Mouse (Mus musculus) layer of hippocampus, postnatal 36 days (tissue): ENCODE measurements around the gene Ifna4. TPM values are rescaled to one million over a fixed set of nuclear protein-coding genes. Genes with fewer than 3 reads are reported as not detected.

Experiments used
- DNase-seq, 2 experiments: peaks; one replicate each; pipeline ENCODE4 v3.0.0; 2022
- total RNA-seq, 2 experiments: library from RNA; stranded (reverse); gene quantifications; 2 replicates each; pipeline ENCODE4 v1.2.3; 2021

Ifna4 gene
- total RNA-seq, 2 experiments from 2014 or later, result not detected

GRCm38 (mm10) chr4:88867366-88867925 lies 25.8 kb downstream of the Ifna4 start:
- DNase-seq, result peak; percentile 66 to 73

DNA sequence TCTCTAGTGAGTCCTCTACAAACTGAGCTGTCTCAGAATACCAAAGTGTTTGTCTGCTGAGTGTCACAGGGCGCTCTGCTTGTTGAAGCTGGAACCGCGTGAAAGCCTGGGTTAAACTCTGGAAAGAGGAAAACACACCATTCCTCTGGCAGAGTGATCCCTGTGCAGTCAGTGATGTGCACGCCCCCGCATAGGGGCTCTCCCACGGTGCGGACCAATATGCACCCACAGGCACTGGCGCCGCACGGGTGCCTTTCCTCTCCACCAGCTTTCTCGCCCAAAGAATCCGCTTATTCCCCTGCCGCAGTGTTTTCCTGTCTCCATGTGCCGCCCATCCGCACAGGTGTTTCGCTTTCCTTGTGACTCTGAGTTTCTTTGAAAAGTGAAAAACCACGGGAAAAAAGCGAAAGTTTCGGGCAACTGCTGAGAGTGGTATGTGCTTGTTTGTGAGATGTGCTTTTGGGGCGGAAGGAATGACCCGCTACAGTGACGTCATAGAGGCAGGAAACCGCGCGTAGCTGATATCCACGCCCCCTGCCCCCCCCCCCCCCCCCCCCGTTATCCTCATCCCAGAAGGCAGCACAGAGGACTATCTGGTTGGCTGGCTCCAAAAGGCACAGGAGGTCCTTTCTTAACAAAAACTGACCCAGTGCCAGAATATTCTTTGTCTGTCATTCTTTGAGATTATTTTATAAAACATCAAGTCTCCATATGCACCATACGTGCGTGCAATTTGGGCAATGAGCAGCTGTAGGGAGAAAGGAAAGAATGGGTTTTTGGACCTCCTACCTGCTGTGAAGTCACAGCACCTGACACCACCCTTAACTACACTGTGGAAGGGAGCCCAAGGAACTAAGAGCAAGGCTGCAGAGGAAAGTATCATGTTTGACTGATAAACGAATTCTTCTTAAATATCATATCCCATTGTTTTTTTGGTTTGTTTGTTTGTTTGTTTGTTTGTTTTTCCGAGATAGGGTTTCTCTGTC lies 26.6 kb downstream of the Ifna4 start:
- DNase-seq, result peak; percentile 7 to 17

- DNase-seq, result no peak
Observed at GRCm38 (mm10) chr4:88872691-88873090, 31.0 kb downstream of the Ifna4 start.

GRCm38 (mm10) chr4:88875435-88876095 lies 33.9 kb downstream of the Ifna4 start:
- DNase-seq, result no peak

GRCm38 (mm10) chr4:88876520-88876919 lies 34.9 kb downstream of the Ifna4 start:
- no peak for DNase-seq

GRCm38 (mm10) chr4:88878246-88878645 lies 36.6 kb downstream of the Ifna4 start:
- no peak for DNase-seq

GRCm38 (mm10) chr4:88878772-88879171 lies 37.1 kb downstream of the Ifna4 start:
- no peak for DNase-seq

DNA sequence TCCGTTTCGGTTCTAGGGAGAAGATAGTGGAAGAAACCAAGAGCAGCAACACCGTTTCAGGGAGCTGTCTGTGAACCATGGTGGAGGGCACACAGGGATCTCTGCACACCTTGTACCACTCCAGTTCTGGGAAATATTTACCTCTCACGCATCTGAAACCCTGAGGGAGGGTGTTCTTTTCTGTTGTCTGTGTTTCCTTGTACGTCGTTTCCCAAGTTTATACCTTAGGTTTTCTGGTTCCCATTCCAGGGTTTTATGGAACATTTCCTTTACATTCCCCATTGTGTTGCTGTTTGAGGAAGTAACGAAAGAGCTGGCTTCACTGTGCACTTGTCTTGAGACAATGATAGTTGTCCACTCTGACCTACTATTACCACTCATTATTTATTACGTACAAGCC lies 38.4 kb downstream of the Ifna4 start, which contains the start of gene Ifne:
TSS of gene Ifne (minus strand) at position 101 of the 400 bp plus-strand sequence.
- DNase-seq, result no peak

DNA sequence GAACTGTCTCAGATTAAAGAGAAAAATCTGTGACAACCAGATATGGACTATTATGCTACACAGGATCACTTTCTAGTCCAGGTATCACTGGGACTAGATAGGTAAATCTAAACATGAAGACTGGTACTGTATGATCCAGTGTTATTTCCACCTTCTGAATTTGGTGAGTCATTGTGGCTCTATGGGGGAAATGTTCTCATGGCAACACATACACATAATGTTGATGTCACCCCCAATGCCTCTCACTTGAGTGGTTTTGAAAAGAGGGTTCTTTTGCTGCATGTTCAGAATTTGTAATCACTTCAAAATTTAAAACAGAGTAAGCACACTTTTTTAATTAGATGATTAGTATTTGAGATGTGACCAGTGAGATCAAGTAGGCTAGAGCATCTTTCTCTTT lies 46.6 kb downstream of the Ifna4 start:
- DNase-seq, result no peak

Other genes with a start within 250 kb of the Ifna4 start
- not detected for gene Ifna9, start 249.5 kb upstream of the Ifna4 start, total RNA-seq
- gene Ifna12, start 238.5 kb upstream of the Ifna4 start, total RNA-seq, result not detected
- gene C87499, start 207.4 kb upstream of the Ifna4 start, total RNA-seq, result not detected
- not detected for gene Ifna13, start 197.4 kb upstream of the Ifna4 start, total RNA-seq
- gene Ifna16, start 164.9 kb upstream of the Ifna4 start, total RNA-seq, result not detected
- gene Ifna2, start 157.9 kb upstream of the Ifna4 start, total RNA-seq, result not detected
- gene Ifnab, start 150.5 kb upstream of the Ifna4 start, total RNA-seq, result not detected
- 1 to 10 TPM in 1 of 2 experiments, under 1 TPM in 1; 0.90 to 1.5 TPM for gene Gm26566, start 120.1 kb upstream of the Ifna4 start, total RNA-seq
- gene Klhl9, start 119.4 kb upstream of the Ifna4 start, total RNA-seq, result 100 to 1,000 TPM; 105 to 112 TPM
- not detected for gene Gm13271, start 87.0 kb upstream of the Ifna4 start, total RNA-seq
- not detected for gene Gm13283, start 81.7 kb upstream of the Ifna4 start, total RNA-seq
- not detected for gene Gm13290, start 68.0 kb upstream of the Ifna4 start, total RNA-seq
- not detected for gene Gm13289, start 64.9 kb upstream of the Ifna4 start, total RNA-seq
- gene Gm13272, start 62.0 kb upstream of the Ifna4 start, total RNA-seq, result not detected
- not detected for gene Ifnz, start 59.7 kb upstream of the Ifna4 start, total RNA-seq
- not detected for gene Gm13276, start 56.2 kb upstream of the Ifna4 start, total RNA-seq
- gene Gm13277, start 53.2 kb upstream of the Ifna4 start, total RNA-seq, result not detected
- not detected for gene Gm13278, start 50.3 kb upstream of the Ifna4 start, total RNA-seq
- gene Gm13275, start 47.4 kb upstream of the Ifna4 start, total RNA-seq, result not detected
- not detected for gene Gm13279, start 44.5 kb upstream of the Ifna4 start, total RNA-seq
- gene Gm13285, start 42.2 kb upstream of the Ifna4 start, total RNA-seq, result not detected
- gene Gm13287, start 38.6 kb upstream of the Ifna4 start, total RNA-seq, result not detected
- not detected for gene Gm13288, start 36.3 kb upstream of the Ifna4 start, total RNA-seq
- gene Ifna7, start 25.6 kb upstream of the Ifna4 start, total RNA-seq, result not detected
- gene Ifna11, start 21.9 kb upstream of the Ifna4 start, total RNA-seq, result not detected
- gene Ifna6, start 14.4 kb upstream of the Ifna4 start, total RNA-seq, result not detected
- not detected for gene Ifna5, start 6.3 kb upstream of the Ifna4 start, total RNA-seq
- gene Ifna1, start 8.2 kb downstream of the Ifna4 start, total RNA-seq, result not detected
- not detected for gene Ifne, start 38.3 kb downstream of the Ifna4 start, total RNA-seq